Mouse (Mus musculus): ENCODE measurements around the gene Dyrk1a. TPM values are rescaled to one million over a fixed set of nuclear protein-coding genes. Genes with fewer than 3 reads are reported as not detected.
A peak's percentile ranks its signal among the peaks of the same experiment; 100 is the strongest.

The Dyrk1a gene
- polyA plus RNA-seq, 1 experiment from 2014 or later: 8.6 TPM

DNA sequence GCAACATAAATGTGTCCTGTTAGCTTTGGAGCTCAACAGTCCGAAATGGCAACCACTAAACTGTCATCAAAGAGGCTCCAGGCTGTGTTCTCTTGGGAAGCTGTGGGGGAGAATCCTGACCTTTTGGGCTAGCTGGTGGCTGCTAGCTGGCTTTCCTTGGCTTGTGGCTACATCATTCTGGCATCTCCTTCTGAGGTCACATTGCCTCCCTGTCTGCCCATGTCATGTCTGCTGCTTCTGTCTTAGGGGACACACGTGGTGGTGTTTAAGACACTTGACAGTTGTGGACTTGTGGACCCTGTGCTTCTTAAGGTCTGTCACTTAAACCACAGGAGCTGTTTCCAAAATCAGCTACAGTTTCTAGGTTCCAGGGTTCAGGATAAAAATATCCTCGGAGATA is 21.7 kb downstream of the Dyrk1a start:
- Histone ChIP-seq H3K4me2 (ENCODE audit: low read length) (no peak overlapping the region), H3K27ac (no peak overlapping the region), H3K36me3 (ENCODE audit: insufficient read depth, low read length) (no peaks in the 10 kb centered on the region), H3K9ac (ENCODE audit: low read depth, low read length) (no peak overlapping the region), H3K27me3 (ENCODE audit: insufficient read depth, low read length) (no peaks in the 10 kb centered on the region), H3K4me1 (replicated peaks; ENCODE audit: insufficient read depth, low read length) (peaks cover 39% of the 10 kb centered on the region), H3K4me3 (replicated peaks; ENCODE audit: low read depth, low read length) (no peak overlapping the region), H3K9me3 (replicated peaks; ENCODE audit: low read length) (no peaks in the 10 kb centered on the region)
- 58% methylated on average over 3 of the region's 3 CpGs for WGBS
- no peak for TF ChIP-seq CTCF (IDR thresholded peaks at IDR 0.05; ENCODE audit: low read depth)
- no peak for DNase-seq (ENCODE audit: low spot score)
- no peak for ATAC-seq (replicated peaks; ENCODE audit: low FRiP score, low read depth)

DNA sequence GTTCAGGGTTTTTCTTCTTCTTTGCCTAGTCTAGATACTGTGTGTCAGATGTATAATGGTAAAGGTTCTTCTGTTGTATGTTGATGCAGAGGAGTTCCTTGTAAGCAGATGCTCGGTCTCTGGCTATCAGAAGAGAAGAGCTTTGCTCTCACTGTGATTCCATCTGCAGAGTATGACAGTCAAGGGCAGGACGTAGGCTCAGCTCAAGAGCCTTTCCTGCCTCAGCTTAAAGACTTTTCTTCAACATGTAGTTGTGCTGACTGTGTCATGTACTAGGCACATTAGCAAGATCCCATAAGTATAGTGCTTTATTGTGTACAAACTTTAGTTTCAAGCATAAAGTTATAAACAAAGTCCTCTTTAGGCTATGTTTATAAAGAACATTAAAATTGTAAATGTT is 26.8 kb downstream of the Dyrk1a start:
- Histone ChIP-seq H3K36me3 (ENCODE audit: insufficient read depth, low read length) (no peaks in the 10 kb centered on the region), H3K4me2 (ENCODE audit: low read length) (no peak overlapping the region), H3K27me3 (ENCODE audit: insufficient read depth, low read length) (no peaks in the 10 kb centered on the region), H3K27ac (no peak overlapping the region), H3K9me3 (replicated peaks; ENCODE audit: low read length) (no peaks in the 10 kb centered on the region), H3K4me1 (replicated peaks; ENCODE audit: insufficient read depth, low read length) (peaks cover 32% of the 10 kb centered on the region), H3K9ac (ENCODE audit: low read depth, low read length) (no peak overlapping the region), H3K4me3 (replicated peaks; ENCODE audit: low read depth, low read length) (no peak overlapping the region)
- ATAC-seq (replicated peaks; ENCODE audit: low FRiP score, low read depth) (no peak), DNase-seq (ENCODE audit: low spot score) (no peak)
- TF ChIP-seq CTCF (IDR thresholded peaks at IDR 0.05; ENCODE audit: low read depth): no peak
- WGBS: 80% methylated on average over 2 of the region's 2 CpGs

DNA sequence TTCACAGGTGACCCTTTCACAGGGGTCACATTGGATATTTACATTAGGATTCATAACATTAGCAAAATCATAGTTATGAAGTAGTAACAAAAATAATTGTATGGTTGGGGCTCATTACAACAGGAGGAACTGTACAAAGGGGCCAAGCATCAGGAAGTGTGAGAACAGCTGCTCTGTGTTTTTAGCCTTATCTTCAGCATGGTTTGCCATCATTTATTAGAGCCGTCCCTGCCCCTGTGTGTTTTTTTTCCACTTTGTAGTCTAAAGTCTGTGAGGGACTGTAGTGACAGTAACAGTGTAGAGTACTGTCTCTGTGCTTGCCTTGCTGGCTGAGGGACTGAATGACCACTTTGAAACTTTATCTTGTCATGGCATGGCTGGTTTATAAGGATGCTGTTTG is 27.8 kb downstream of the Dyrk1a start:
- Histone ChIP-seq H3K27ac (no peak overlapping the region), H3K9ac (ENCODE audit: low read depth, low read length) (no peak overlapping the region), H3K4me3 (replicated peaks; ENCODE audit: low read depth, low read length) (no peak overlapping the region), H3K4me1 (replicated peaks; ENCODE audit: insufficient read depth, low read length) (peaks cover 39% of the 10 kb centered on the region), H3K9me3 (replicated peaks; ENCODE audit: low read length) (no peaks in the 10 kb centered on the region), H3K36me3 (ENCODE audit: insufficient read depth, low read length) (no peaks in the 10 kb centered on the region), H3K4me2 (ENCODE audit: low read length) (no peak overlapping the region), H3K27me3 (ENCODE audit: insufficient read depth, low read length) (no peaks in the 10 kb centered on the region)
- TF ChIP-seq CTCF (IDR thresholded peaks at IDR 0.05; ENCODE audit: low read depth): no peak
- WGBS: 12% methylated on average over 1 of the region's 1 CpGs
- ATAC-seq (replicated peaks; ENCODE audit: low FRiP score, low read depth) (no peak), DNase-seq (ENCODE audit: low spot score) (no peak)

DNA sequence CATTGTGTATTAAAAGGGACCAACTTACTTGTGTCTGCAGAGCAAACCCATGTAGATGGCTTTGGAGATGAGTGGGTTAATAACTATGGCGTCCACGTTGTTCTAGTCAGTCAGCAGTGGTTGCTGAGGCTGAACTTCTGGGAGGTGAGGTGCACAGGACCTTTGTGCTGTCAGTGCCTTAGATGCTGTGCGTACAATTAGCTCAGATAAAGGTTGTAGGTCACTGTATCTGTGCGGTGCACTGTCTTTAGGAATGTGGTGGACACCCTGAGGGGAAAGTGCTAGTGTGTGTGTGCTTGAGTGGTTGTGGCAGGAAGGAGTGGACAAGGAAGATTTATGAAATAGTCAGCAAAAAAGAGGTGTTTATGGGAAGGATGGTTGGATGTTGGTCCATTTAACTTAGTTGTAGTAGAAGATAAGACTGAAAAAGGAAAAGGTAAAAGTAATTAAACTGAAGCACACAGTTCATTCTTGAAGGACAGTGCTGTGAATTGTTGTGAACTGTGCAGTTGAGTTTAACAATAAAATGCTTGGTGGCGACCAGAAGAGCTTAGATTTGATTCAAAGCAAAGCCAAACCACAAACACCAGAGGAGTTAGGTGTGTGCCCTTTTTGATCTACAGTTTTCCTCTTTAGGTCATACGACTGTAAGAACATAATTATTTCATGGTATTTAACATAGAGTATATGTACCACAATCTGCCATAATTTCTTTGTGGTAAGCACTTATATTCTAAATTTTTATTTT is 30.3 kb downstream of the Dyrk1a start:
- Histone ChIP-seq H3K4me2 (ENCODE audit: low read length) (no peak overlapping the region), H3K9me3 (replicated peaks; ENCODE audit: low read length) (no peaks in the 10 kb centered on the region), H3K9ac (ENCODE audit: low read depth, low read length) (no peak overlapping the region), H3K27me3 (ENCODE audit: insufficient read depth, low read length) (no peaks in the 10 kb centered on the region), H3K36me3 (ENCODE audit: insufficient read depth, low read length) (no peaks in the 10 kb centered on the region), H3K4me1 (replicated peaks; ENCODE audit: insufficient read depth, low read length) (peaks cover 42% of the 10 kb centered on the region), H3K4me3 (replicated peaks; ENCODE audit: low read depth, low read length) (no peak overlapping the region), H3K27ac (no peak overlapping the region)
- DNase-seq (ENCODE audit: low spot score) (no peak), ATAC-seq (replicated peaks; ENCODE audit: low FRiP score, low read depth) (no peak)
- no peak for TF ChIP-seq CTCF (IDR thresholded peaks at IDR 0.05; ENCODE audit: low read depth)
- WGBS: 19% methylated on average over 6 of the region's 6 CpGs

DNA sequence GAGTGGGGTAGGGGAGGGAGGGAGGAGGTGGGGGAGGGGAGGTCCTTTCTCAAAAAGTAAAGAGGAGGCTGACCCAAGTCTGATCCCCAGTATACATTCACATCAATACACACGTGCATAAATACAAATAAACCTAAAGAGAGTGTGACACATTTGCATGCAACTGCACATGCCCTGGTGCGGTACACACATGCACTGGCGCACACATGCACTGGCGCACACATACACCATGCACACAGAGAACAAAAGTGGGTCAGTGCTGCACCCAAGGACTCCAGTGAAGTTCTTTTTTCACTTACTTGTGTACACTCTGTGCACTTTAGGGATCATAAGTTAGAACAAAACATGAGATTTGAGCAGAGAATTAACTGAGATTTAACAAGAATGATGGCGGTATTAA is 31.3 kb downstream of the Dyrk1a start:
- Histone ChIP-seq H3K4me3 (replicated peaks; ENCODE audit: low read depth, low read length) (no peak overlapping the region), H3K27ac (peak overlapping the region; percentile 68), H3K9ac (ENCODE audit: low read depth, low read length) (no peak overlapping the region), H3K27me3 (ENCODE audit: insufficient read depth, low read length) (no peaks in the 10 kb centered on the region), H3K4me2 (ENCODE audit: low read length) (no peak overlapping the region), H3K4me1 (replicated peaks; ENCODE audit: insufficient read depth, low read length) (peaks cover 42% of the 10 kb centered on the region), H3K9me3 (replicated peaks; ENCODE audit: low read length) (no peaks in the 10 kb centered on the region), H3K36me3 (ENCODE audit: insufficient read depth, low read length) (no peaks in the 10 kb centered on the region)
- ATAC-seq (replicated peaks; ENCODE audit: low FRiP score, low read depth): no peak
- 50% methylated on average over 5 of the region's 5 CpGs for WGBS
- TF ChIP-seq CTCF (IDR thresholded peaks at IDR 0.05; ENCODE audit: low read depth): no peak
- no peak for DNase-seq (ENCODE audit: low spot score)

DNA sequence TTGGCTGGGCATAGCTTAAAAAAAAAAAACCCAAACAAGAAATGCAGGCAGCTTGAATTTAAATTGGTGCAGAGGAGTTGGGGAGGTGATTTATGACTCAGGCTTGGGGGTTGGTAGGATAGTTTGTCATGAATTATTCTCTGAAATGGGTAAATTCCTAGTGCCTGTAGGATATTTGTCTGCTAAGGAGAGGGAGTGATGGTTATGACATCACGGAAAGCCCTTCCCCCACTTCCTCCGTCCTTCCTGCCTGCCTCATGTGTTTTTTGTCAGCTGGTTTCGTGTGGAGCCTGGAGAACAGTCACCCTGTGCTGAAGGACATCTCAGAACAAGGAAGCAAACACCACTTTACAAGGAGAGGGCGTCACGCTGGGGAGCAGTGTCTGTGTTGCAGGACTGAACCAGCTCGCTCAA is 31.7 kb downstream of the Dyrk1a start:
- Histone ChIP-seq H3K27me3 (ENCODE audit: insufficient read depth, low read length) (no peaks in the 10 kb centered on the region), H3K9me3 (replicated peaks; ENCODE audit: low read length) (no peaks in the 10 kb centered on the region), H3K9ac (ENCODE audit: low read depth, low read length) (no peak overlapping the region), H3K36me3 (ENCODE audit: insufficient read depth, low read length) (no peaks in the 10 kb centered on the region), H3K4me3 (replicated peaks; ENCODE audit: low read depth, low read length) (no peak overlapping the region), H3K4me1 (replicated peaks; ENCODE audit: insufficient read depth, low read length) (peaks cover 42% of the 10 kb centered on the region), H3K4me2 (ENCODE audit: low read length) (no peak overlapping the region; the same call in 1 of the 2 replicates), H3K27ac (peak overlapping the region; percentile 68)
- ATAC-seq (replicated peaks; ENCODE audit: low FRiP score, low read depth) (peak; percentile 82), DNase-seq (ENCODE audit: low spot score) (peak; percentile 88)
- 6% methylated on average over 6 of the region's 6 CpGs for WGBS
- no peak for TF ChIP-seq CTCF (IDR thresholded peaks at IDR 0.05; ENCODE audit: low read depth)

DNA sequence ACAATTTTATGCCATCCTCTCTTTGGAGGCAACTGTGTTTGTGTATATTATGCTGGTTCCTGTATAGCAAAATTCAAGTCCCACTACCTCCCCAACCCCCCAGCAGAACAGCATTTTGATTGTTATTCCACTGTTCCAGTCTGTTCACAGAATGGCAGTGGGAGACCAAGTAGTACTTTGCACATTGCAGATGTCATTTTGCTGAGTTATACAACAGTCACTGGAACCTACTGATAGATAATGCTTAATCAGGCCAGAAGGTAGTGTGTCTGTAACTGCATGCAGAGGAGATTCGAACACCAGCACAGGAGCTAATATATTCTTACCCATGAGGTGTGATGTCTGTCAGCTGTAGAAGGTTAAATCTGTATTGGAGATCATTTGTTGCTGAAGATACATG is 32.4 kb downstream of the Dyrk1a start:
- H3K36me3 ChIP-seq (ENCODE audit: insufficient read depth, low read length): no peaks in the 10 kb centered on the region
- no peak overlapping the region for H3K4me3 ChIP-seq (replicated peaks; ENCODE audit: low read depth, low read length)
- no peak overlapping the region for H3K9ac ChIP-seq (ENCODE audit: low read depth, low read length)
- WGBS: 68% methylated on average over 1 of the region's 1 CpGs
- TF ChIP-seq CTCF (IDR thresholded peaks at IDR 0.05; ENCODE audit: low read depth): no peak
- DNase-seq (ENCODE audit: low spot score): no peak
- H3K27ac ChIP-seq: peak overlapping the region; percentile 68
- no peak for ATAC-seq (replicated peaks; ENCODE audit: low FRiP score, low read depth)
- peaks cover 38% of the 10 kb centered on the region for H3K4me1 ChIP-seq (replicated peaks; ENCODE audit: insufficient read depth, low read length)
- no peaks in the 10 kb centered on the region for H3K9me3 ChIP-seq (replicated peaks; ENCODE audit: low read length)
- no peaks in the 10 kb centered on the region for H3K27me3 ChIP-seq (ENCODE audit: insufficient read depth, low read length)
- H3K4me2 ChIP-seq (ENCODE audit: low read length): no peak overlapping the region
